Mouse (Mus musculus): ENCODE measurements at regions not wholly inside any gene's neighbourhood (a gene's known extent, or its start where the extent isn't known, plus 50 kb on each side); places are given as distances from the start of the nearest gene placed in this dataset.
"Not testable (repeated sequence)": the region's sequence is repeated elsewhere in the genome, so short reads cannot be mapped to it uniquely, and the experiment has no call there.

DNA sequence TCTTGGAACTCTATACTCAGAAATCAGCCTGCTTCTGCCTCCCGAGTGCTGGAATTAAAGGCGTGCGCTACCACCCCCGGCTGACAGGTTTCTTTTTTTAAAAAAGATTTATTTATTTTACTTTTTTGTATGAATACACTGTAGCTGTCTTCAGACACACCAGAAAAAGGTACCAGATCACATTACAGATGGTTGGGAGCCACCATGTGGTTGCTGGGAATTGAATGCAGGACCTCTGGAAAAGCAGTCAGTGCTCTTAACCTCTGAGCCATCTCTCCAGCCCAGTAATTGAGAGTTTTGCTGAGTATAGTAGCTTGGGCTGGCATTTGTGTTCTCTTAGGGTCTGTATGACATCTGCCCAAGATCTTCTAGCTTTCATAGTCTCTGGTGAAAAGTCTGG is 78.4 kb upstream of the Nabp1 start:
- TF ChIP-seq CEBPB (IDR thresholded peaks at IDR 0.05; ENCODE audit: low read depth); MAX (IDR thresholded peaks at IDR 0.05); CTCF (IDR thresholded peaks at IDR 0.05; ENCODE audit: control insufficient read depth, insufficient read depth, insufficient read length): not testable (repeated sequence)
